Mouse (Mus musculus): ENCODE data around the gene Insig1. TPM values are rescaled to one million over a fixed set of nuclear protein-coding genes. Genes with fewer than 3 reads are reported as not detected.

Gene Insig1
- total and polyA plus RNA-seq, 3 experiments = 1.4 to 2.4 TPM; not detected in 1

DNA sequence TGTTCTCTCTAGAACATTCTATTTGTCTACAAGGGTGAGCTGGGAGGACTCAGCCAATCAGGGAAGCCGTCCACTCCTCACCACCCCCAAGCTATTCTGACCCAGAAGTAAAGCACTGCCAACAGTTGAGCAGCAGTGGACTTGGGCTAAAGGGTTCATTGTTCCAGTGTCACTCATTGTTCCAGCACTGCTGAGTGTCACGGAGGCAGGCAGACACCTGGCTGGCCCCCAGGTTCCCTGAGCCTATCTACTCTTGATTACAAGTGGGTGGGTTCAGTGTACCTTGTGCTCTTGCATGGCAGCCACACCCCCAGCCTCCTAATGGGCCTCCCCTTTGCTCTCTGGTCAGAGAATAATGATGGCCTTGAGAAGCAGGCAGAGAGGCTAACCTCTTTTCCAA, 15.7 kb upstream of the Insig1 start:
- DNase-seq (ENCODE audit: low spot score) (no peak), ATAC-seq (ENCODE audit: extremely low read depth, insufficient number of reproducible peaks, low FRiP score, poor library complexity, severe bottlenecking) (no peak)
- Histone ChIP-seq H3K27me3 (ENCODE audit: insufficient read depth, low read length) (no peaks in the 10 kb centered on the region), H3K4me3 (ENCODE audit: low read depth, low read length) (no peak overlapping the region), H3K36me3 (replicated peaks) (no peaks in the 10 kb centered on the region), H3K4me1 (ENCODE audit: insufficient read depth, low read depth, low read length) (no peaks in the 10 kb centered on the region), H3K9me3 (replicated peaks) (no peaks in the 10 kb centered on the region)
- TF ChIP-seq GATA2 (IDR thresholded peaks at IDR 0.05; ENCODE audit: borderline replicate concordance, low read depth, low read length) (no peak), TAL1 (conservative IDR thresholded peaks at IDR 0.05; ENCODE audit: low read depth, low read length) (no peak), GATA1 (IDR thresholded peaks at IDR 0.05; ENCODE audit: borderline replicate concordance, low read length) (no peak), CTCF (IDR thresholded peaks at IDR 0.05; ENCODE audit: low read depth, low read length) (no peak), POLR2AphosphoS5 (IDR thresholded peaks at IDR 0.05; ENCODE audit: insufficient replicate concordance, low read depth, low read length) (no peak)

DNA sequence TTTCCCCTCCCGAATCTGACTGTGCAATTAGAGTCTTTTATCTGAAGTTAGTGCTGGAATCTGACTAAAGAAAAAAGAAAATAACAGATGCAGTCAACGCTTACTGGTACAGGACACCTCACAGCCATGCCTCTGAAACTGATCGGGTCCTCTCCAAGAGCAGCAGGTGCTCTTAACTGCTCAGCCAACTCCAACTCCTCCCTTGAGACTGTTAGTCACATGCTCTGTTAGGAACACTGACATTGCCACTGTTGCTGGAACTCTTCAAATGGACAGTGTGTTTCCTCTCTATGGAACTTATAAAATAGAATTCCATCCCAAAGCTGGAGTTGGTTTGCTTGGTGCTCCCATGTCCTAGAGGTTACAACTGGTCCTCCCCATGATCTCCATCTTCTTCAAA, 14.3 kb upstream of the Insig1 start:
- no peak overlapping the region for H3K4me3 ChIP-seq (ENCODE audit: low read depth, low read length)
- H3K9me3 ChIP-seq (replicated peaks) = no peaks in the 10 kb centered on the region
- DNase-seq (ENCODE audit: low spot score) (no peak), ATAC-seq (ENCODE audit: extremely low read depth, insufficient number of reproducible peaks, low FRiP score, poor library complexity, severe bottlenecking) (no peak)
- TF ChIP-seq GATA2 (IDR thresholded peaks at IDR 0.05; ENCODE audit: borderline replicate concordance, low read depth, low read length) (no peak), CTCF (IDR thresholded peaks at IDR 0.05; ENCODE audit: low read depth, low read length) (no peak), POLR2AphosphoS5 (IDR thresholded peaks at IDR 0.05; ENCODE audit: insufficient replicate concordance, low read depth, low read length) (no peak), TAL1 (conservative IDR thresholded peaks at IDR 0.05; ENCODE audit: low read depth, low read length) (no peak), GATA1 (IDR thresholded peaks at IDR 0.05; ENCODE audit: borderline replicate concordance, low read length) (no peak)
- no peaks in the 10 kb centered on the region for H3K36me3 ChIP-seq (replicated peaks)
- H3K4me1 ChIP-seq (ENCODE audit: insufficient read depth, low read depth, low read length) = no peaks in the 10 kb centered on the region
- no peaks in the 10 kb centered on the region for H3K27me3 ChIP-seq (ENCODE audit: insufficient read depth, low read length)

DNA sequence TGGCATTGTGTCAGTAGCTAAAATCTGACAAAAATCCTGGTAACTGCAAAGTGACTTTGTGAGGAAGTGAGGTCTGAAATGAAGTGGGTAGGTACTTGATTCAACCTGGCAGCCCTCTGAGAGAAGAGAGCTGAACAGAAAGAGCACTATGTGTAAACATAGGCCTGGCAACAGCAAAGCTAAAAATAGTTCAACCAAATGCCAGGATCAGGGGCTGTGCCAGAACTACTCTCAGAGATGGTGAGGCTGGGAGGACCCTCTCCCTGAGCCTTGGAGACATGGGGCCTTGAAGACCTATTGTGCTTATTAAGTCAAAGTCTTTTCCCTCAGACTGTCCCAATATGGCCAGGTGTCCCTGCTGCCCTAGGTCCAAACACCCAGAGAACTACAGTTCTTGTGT, 10.7 kb upstream of the Insig1 start:
- Histone ChIP-seq H3K4me3 (ENCODE audit: low read depth, low read length) (no peak overlapping the region), H3K27me3 (ENCODE audit: insufficient read depth, low read length) (no peaks in the 10 kb centered on the region), H3K36me3 (replicated peaks) (no peaks in the 10 kb centered on the region), H3K9me3 (replicated peaks) (no peaks in the 10 kb centered on the region), H3K4me1 (ENCODE audit: insufficient read depth, low read depth, low read length) (no peaks in the 10 kb centered on the region)
- TF ChIP-seq CTCF (IDR thresholded peaks at IDR 0.05; ENCODE audit: low read depth, low read length) = no peak
- no peak for TF ChIP-seq GATA1 (IDR thresholded peaks at IDR 0.05; ENCODE audit: borderline replicate concordance, low read length)
- no peak for TF ChIP-seq GATA2 (IDR thresholded peaks at IDR 0.05; ENCODE audit: borderline replicate concordance, low read depth, low read length)
- TF ChIP-seq TAL1 (conservative IDR thresholded peaks at IDR 0.05; ENCODE audit: low read depth, low read length) = no peak
- no peak for TF ChIP-seq POLR2AphosphoS5 (IDR thresholded peaks at IDR 0.05; ENCODE audit: insufficient replicate concordance, low read depth, low read length)
- ATAC-seq (ENCODE audit: extremely low read depth, insufficient number of reproducible peaks, low FRiP score, poor library complexity, severe bottlenecking) = no peak
- no peak for DNase-seq (ENCODE audit: low spot score)

DNA sequence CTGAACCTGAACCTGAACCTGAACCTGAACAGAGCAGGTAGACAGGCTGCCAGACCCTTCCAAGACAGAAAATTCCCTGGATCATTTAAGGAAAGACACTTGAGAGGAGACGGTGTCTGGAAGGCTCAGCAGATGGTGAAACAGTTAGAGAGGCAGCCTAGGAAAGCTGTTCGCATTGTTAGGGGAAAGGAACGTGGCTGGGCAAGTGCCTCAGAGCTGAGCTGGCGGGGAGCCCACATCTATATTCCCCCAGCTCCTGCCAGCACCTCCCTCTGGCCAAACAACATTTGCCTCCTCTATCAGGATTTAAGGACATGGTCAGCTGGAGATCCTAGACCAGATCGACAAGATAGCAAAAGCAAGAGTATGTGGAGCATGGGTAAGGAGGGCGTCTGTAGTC, 10.2 kb upstream of the Insig1 start:
- no peaks in the 10 kb centered on the region for H3K9me3 ChIP-seq (replicated peaks)
- no peak for ATAC-seq (ENCODE audit: extremely low read depth, insufficient number of reproducible peaks, low FRiP score, poor library complexity, severe bottlenecking)
- no peak for DNase-seq (ENCODE audit: low spot score)
- no peak overlapping the region for H3K4me3 ChIP-seq (ENCODE audit: low read depth, low read length)
- H3K4me1 ChIP-seq (ENCODE audit: insufficient read depth, low read depth, low read length) = no peaks in the 10 kb centered on the region
- H3K27me3 ChIP-seq (ENCODE audit: insufficient read depth, low read length) = no peaks in the 10 kb centered on the region
- TF ChIP-seq GATA2 (IDR thresholded peaks at IDR 0.05; ENCODE audit: borderline replicate concordance, low read depth, low read length) = no peak
- no peak for TF ChIP-seq POLR2AphosphoS5 (IDR thresholded peaks at IDR 0.05; ENCODE audit: insufficient replicate concordance, low read depth, low read length)
- TF ChIP-seq CTCF (IDR thresholded peaks at IDR 0.05; ENCODE audit: low read depth, low read length) = no peak
- TF ChIP-seq TAL1 (conservative IDR thresholded peaks at IDR 0.05; ENCODE audit: low read depth, low read length) = no peak
- no peak for TF ChIP-seq GATA1 (IDR thresholded peaks at IDR 0.05; ENCODE audit: borderline replicate concordance, low read length)
- H3K36me3 ChIP-seq (replicated peaks) = no peaks in the 10 kb centered on the region

DNA sequence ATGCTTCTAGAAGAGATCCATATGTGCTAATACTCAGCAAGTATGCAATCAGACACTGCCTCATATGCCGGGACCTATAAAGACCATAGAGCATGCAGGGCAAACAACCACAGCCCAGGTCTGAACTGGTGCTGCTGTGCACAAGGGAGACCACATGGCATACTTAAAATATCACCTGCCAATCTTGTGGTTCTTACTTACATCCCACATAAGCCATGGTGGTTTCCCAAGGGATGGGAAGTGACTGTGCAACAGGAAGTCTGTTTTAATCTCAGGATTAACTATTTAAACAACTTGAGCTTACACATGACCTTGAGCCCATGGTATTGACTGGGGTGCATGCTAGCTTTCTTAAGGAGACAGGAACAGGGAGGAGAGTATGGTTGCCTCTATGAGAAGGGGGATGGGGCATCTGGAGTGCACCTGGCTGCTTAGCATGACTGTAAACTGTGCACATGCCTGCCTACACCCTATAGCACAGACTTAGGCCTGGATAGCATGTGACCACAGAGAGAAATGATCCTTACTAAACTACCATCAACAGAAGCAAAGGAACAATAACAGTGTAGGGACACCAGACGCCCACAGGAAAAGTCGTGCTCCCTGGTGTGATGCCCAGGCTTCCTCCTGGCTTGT, 7.1 kb upstream of the Insig1 start:
- Histone ChIP-seq H3K4me3 (ENCODE audit: low read depth, low read length) (no peak overlapping the region), H3K4me1 (ENCODE audit: insufficient read depth, low read depth, low read length) (no peaks in the 10 kb centered on the region), H3K9me3 (replicated peaks) (no peaks in the 10 kb centered on the region), H3K36me3 (replicated peaks) (no peaks in the 10 kb centered on the region), H3K27me3 (ENCODE audit: insufficient read depth, low read length) (no peaks in the 10 kb centered on the region)
- ATAC-seq (ENCODE audit: extremely low read depth, insufficient number of reproducible peaks, low FRiP score, poor library complexity, severe bottlenecking) = no peak
- no peak for TF ChIP-seq CTCF (IDR thresholded peaks at IDR 0.05; ENCODE audit: low read depth, low read length)
- DNase-seq (ENCODE audit: low spot score) = no peak

DNA sequence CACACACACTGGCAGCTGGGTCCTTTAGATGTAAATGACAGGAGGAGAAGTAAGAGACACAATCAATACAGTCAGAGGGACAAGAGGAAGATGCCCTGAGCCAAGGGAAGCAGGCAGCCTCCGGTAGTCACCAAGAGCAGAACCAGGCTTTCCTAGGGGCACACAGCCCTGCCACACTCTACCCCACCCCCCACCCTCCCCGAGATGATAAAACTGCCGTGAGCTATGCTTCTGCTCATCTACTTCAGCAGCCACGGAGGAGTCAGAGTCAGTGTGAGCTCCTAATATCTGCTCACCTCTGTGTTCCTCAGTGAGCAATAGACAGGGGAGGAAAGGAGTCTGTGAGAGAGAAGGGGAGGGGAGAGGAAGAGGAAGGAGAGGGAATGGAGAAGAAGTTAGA, 5.9 kb upstream of the Insig1 start:
- no peaks in the 10 kb centered on the region for H3K4me1 ChIP-seq (ENCODE audit: insufficient read depth, low read depth, low read length)
- no peaks in the 10 kb centered on the region for H3K9me3 ChIP-seq (replicated peaks)
- no peak for DNase-seq (ENCODE audit: low spot score)
- H3K27me3 ChIP-seq (ENCODE audit: insufficient read depth, low read length) = no peaks in the 10 kb centered on the region
- ATAC-seq (ENCODE audit: extremely low read depth, insufficient number of reproducible peaks, low FRiP score, poor library complexity, severe bottlenecking) = no peak
- TF ChIP-seq CTCF (IDR thresholded peaks at IDR 0.05; ENCODE audit: low read depth, low read length) = no peak
- TF ChIP-seq GATA1 (IDR thresholded peaks at IDR 0.05; ENCODE audit: borderline replicate concordance, low read length) = no peak
- no peak for TF ChIP-seq GATA2 (IDR thresholded peaks at IDR 0.05; ENCODE audit: borderline replicate concordance, low read depth, low read length)
- H3K4me3 ChIP-seq (ENCODE audit: low read depth, low read length) = no peak overlapping the region
- no peaks in the 10 kb centered on the region for H3K36me3 ChIP-seq (replicated peaks)

DNA sequence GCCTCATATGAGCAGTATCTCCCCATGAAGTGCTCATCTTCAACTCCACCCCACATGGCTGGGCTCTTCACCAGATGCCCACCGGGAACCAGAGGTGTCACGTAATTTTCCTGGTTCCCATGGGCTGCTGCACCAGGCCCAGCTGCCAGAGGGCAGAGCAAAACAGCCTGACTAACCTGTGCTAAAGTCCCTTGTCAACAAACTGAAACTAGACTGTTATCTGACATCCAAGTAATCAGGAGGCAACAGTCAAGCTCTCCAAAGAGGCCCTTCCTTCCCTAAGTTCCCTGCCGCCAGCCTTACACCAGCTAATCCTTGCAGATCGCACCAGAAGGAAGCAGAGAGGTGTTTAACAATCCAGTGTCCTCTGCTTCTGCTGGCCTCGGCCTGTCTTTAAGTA, 4.9 kb upstream of the Insig1 start:
- ATAC-seq (ENCODE audit: extremely low read depth, insufficient number of reproducible peaks, low FRiP score, poor library complexity, severe bottlenecking) = no peak
- Histone ChIP-seq H3K36me3 (replicated peaks) (no peaks in the 10 kb centered on the region), H3K4me3 (ENCODE audit: low read depth, low read length) (no peak overlapping the region), H3K9me3 (replicated peaks) (peaks cover 5% of the 10 kb centered on the region), H3K27me3 (ENCODE audit: insufficient read depth, low read length) (peaks cover 4% of the 10 kb centered on the region; the same call in 1 of the 2 replicates), H3K4me1 (ENCODE audit: insufficient read depth, low read depth, low read length) (no peaks in the 10 kb centered on the region)
- DNase-seq (ENCODE audit: low spot score) = no peak
- no peak for TF ChIP-seq TAL1 (conservative IDR thresholded peaks at IDR 0.05; ENCODE audit: low read depth, low read length)
- TF ChIP-seq POLR2AphosphoS5 (IDR thresholded peaks at IDR 0.05; ENCODE audit: insufficient replicate concordance, low read depth, low read length) = no peak
- TF ChIP-seq GATA1 (IDR thresholded peaks at IDR 0.05; ENCODE audit: borderline replicate concordance, low read length) = no peak
- TF ChIP-seq GATA2 (IDR thresholded peaks at IDR 0.05; ENCODE audit: borderline replicate concordance, low read depth, low read length) = no peak
- no peak for TF ChIP-seq CTCF (IDR thresholded peaks at IDR 0.05; ENCODE audit: low read depth, low read length)
